Mouse (Mus musculus) CH12F3 (cell line): ENCODE results near the gene Fez2.

Experiments
- in situ Hi-C: fragments of 300-500 bp; cut with MboI; formaldehyde crosslinking; loops from 2 replicates; pipeline ENCODE4 v1.14.3; 2020; ENCODE audit warnings: low sequenced_read_pairs

Gene Fez2

DNA sequence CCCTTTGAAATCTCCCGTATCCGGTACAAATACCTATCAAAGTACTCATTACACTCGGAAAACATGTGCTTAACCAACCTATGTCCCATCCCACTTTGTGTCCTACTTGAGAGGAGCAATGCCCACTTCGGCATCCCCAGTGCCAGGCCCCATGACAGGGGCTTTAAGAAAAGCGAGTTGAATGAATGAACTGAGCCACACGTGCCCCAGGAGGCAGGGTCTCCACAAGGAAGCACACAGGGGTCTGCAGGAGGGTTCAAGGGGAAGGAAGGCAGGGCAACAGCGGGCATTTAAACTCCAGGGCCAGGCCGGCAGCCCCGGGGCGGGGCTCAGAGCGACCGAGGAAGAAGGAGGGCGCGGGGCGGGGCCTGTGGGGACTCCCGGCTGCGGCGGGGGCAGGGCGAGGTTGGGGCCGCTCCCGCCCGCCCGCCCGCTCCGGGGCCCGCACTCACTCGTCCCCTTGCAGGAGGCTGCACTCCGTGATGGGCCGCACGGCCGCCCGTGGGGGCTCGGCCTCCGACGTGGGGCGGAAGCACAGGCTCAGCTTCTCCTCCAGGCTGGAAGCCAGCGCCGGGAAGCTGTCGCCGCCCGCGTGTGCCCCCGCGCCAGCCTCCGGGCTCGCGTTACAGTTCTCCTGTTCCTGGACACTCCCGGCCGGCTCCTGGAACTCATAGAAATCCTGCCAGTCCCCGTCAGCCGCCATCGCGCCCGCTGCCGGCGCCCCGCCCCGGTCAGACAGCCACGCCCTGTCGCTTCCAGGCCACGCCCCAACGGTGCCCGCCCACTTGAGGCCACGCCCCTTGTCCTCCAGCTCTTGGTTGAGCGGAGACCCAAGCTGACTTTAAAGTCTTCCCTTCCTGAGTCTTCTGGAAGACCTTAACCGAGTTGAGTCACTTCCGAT, at the start of gene Fez2:
Gene Fez2 (minus strand): TSS at position 772 of the 901 bp plus-strand sequence.
- in situ Hi-C loops, result no loop called here

DNA sequence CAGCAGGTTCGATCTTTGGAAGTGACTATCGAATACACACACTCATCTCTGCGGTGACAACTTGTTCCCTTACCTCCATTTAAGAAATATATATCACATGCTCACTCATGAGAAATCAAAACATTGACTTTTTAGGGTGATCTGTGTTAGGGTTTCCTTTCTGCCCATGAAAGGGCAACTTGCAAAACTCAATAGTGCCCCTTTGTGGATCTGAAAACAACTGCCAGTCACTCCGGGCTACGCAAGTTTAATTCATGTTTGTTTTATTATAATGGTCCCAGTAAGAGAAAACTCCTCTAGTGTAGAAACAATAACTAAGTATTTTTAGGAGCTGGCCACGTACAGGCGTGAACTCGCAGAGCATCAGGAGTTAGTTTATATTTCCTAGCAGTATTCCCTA, 47.5 kb upstream of the Fez2 start:
- in situ Hi-C loops, result no loop called here

DNA sequence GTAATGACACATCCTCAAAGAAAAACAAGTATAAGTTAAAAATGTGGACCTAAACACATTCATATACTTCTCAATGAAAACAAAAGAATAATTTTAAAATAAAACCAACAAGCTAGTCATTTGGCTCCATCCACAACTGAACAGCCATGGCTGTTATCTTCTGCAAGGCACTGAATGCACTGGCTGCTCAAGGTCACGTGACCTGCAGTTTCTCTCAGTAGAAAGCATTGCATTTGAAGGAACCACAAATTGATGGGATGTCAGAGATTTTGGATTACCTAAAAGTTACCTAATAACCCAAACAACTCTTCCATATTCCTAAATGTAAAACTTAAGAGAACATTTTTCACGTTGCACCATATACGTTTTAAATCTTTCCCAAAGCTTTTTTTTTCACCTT, 47.1 kb upstream of the Fez2 start:
- in situ Hi-C loops, result no loop called here

DNA sequence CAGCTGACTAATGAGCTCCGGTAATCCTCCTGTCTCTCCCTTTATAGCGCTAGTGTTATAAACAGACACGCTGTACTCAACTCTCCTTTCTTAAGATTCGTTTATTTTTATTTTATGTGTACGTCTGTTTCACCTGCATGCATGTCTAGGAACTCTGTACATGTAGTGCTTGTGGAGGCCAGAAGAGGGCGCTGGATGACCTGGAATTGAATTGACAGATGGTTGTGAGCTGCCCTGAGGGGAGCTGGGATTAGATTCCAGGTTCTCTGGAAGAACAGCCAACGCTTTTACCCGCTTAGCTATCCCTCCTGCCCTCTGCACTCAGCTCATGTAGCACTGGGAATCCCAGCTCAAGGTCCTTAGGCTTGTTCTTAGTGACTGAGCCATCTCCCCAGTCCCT, 42.2 kb upstream of the Fez2 start:
- in situ Hi-C loops, result no loop called here

DNA sequence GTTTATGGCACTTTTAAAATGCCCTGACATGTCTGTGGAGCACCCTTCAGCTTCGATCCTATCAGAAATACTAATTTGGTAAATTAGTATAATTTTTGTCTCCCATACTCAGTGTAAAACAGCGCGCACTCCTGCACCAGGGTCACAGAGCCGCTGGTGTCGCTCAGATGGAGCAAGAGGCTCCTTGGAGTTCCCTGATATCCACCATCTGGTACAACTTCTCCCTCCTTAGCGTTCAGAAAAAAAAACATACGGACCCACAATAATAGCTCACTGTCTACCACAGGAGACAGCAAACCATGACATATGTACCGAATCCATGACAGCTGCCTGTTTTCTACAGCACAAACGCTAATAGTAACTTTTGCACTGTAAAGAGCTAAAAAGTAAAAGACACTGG, 37.6 kb upstream of the Fez2 start:
- in situ Hi-C loops, result no loop called here

DNA sequence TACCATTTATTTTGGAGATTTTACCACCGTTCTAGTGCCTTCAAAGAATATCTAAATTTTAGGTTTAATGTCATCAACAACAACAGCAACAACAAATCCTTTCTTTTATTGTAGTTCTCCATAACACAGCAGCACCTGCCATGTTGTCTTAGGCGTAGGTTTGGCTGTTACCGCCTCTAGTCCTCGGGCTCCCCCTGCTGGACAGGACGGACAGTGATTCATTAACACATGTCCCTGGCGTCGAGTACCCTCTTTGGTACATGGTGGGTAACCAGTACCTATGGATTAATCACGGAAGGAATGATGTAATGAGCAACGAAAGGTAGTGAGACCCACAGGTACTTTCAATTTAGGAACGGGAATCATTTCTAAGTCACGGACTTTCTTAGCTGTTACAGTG, 37.2 kb upstream of the Fez2 start:
- in situ Hi-C loops, result no loop called here

DNA sequence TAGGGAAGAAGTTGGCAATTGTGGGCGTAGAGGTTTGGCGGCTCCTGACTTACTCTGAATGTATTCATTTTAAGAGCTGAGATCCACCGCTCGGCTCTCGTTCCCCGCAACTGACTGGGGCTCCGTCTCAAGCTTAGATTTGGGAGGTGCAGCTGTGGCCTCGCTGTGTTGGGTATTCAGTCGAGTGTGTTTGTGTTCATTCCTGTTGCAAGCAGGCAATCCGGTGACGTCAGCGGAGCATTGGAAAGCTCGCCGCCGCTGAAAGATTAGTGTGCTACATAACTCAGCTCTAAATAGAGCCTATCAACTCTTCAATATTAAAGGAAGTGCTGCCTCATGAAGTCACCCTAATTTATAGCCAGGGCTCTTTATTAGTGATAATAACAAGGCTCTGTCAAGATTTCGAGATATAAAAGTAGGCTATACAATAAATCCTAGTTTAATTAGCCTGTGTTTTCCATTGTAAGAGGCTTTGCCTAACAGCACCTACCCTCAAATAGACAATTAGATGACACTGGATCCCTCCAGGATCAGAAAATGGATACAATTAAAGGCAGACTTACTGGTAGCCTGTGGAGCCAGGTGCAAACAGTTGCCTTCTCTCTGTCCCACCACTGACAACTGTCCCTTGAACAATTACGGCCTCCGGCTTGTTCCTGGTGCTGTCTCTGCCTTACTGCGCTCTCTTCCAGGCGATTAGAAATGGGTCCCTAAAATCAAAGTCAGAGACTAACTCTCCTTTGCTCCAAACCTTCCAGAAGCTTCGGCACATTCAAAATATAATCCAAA, 36.4 kb upstream of the Fez2 start:
- in situ Hi-C loops, result no loop called here

DNA sequence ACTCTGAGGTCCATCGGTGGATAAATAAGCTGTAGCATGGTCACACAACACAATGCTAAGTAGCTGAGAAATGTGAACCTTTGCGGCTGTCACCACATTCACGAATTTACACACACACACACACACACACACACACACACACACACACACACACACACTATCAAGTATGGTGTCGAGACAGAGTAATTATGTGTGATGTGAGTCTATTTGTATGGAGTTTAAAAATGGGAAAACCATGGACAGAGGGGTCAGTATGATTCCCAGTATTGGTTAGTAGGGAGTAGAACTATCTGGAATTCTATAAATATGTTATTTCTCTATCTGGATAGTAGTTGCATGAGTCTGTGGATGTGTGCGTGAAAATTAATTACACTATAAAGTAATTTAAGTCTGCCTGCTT, 35.6 kb upstream of the Fez2 start:
- in situ Hi-C loops, result no loop called here

DNA sequence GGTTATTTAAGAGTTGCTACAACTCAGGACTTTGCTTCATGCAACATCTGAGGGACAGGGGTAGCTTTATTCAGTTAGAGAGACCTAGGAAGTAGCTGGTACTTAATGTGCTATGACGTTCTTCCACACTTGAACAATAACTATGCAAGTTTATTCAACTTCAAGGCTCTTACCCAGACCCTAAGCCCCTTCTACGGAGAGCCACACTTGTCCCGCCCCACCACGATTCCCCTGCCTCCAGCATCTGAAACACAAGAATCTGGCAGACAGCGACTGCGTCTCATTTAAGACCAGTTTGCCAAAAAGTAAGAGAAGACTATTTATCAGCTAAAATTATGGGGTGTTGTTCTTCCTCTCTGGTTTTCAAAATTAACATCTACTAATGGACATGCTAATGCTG, 33.9 kb upstream of the Fez2 start:
- in situ Hi-C loops, result no loop called here

DNA sequence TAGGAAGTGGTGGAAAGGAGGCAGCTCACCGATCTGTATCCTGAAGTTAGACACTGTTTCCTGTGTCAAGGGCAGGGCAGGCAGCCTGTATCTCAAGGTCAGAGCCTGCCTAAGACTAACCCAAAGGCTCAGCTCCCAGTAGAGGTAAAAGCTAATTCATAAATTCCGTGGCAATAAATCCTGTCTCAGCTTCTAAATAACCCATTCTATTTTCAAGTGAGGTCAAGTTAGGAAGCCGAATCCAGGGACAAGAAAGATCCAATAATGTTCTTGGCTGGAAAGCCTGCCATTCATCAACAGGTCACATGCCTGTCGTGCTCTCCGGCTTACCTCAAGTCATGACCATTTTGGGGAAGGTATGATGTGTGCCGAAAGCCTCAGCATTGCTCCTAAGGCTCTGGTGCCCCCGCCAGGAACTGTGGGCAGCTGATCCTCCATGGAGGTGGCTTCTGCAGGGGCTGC, 33.4 kb upstream of the Fez2 start:
- in situ Hi-C loops, result no loop called here

DNA sequence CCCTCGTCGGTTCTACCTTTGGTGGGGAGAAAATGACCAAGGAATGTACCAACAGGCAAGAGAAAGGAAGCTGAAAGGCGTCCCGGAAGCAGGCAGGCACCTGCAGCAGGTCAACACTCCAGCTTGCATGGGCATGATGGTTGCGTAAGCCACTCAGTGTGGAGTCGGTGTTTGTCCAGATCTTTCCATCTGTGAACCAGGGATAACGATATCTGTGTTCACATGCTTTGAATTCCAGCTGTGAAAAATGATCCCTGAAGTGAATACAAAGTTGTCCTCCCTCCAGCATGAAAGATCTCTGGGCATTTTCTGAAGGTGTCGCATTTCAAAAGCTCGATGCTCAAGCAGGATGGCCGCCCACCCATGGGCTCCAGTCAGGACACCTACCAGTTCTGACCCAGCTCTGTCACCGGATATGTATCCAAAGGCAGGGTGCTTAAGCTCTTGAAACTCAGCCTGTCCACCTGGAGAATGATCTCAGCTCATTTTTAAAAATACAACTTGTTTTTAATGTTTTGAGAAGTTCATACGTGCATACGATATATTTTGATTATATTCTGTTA, 31.8 kb upstream of the Fez2 start:
- in situ Hi-C loops, result no loop called here

DNA sequence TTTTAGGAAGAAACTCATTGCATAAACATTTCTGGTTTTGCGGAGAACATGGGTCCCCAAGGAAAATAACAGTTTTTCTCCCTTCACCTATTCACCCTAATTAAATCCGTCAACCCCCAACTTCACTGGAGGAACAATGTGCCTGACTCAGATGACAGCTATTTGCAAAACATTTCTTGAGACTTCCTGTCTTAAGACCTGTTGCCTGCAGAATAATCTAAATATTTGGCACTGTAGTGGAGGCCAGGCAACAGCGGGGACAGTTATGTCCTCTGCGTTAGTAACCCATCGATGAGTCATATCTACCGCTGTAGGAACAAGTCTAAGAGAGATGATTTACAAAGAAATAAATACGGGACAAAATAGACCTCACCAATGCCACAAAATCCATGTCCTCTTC, 26.9 kb upstream of the Fez2 start:
- in situ Hi-C loops, result no loop called here

DNA sequence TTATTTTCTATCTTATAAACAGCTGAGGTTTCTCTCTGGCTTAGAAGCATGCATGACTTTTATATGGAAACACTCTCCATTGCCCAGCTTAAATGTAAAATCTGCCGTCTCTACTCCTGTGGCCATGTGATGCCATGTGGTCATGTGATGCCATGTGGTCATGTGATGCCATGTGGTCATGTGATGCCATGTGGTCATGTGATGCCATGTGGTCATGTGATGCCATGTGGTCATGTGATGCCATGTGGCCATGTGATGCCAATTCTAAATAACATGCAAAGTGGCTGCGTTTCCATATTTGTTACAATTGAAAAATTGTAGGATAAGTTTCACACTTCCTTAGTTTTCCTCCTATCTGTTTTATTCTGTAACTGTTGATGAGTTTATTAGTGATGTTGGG, 22.8 kb upstream of the Fez2 start:
- in situ Hi-C loops, result no loop called here

DNA sequence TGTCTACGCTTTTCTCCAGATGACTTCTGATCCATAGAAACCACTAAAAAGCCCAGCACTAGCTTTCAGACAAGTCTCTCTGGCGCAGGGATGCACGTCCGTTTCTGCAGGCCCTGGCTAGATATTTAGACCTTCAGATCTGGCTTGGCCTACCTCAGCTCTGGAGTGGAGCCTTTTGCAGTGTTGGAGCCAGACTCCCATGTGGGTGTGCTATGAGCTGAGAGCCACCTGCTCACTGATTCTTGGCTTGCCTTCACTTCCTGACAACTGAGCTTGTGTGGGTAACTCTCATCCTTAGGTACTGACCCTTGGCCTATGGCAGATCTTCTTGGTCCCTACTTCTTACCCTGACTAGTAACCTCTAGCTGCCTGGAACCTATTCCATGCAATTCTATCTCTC, 19.2 kb upstream of the Fez2 start:
- in situ Hi-C loops, result loop anchor here (5.0 kb wide), 1 partner anchor 240 kb away; no protein-coding TSS in a partner anchor

DNA sequence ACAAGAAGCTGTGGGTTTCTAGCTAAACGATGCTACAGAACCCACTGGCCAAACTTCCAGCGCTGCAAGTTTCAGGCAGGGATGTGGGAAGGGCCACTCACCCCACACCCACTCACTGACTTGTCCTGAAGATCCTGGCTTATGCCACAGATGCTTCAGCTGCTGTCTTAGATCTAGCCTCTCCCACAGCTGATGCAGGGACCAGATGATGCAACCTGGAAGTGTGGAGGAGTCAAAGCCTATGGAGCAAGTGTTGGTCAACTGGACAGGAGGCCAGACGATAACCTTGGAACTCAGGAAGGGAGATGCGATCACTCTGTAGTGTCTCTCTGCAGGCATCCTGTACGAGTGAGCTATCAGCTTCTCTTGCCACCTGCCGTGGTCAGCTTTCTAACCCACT, 17.7 kb upstream of the Fez2 start:
- in situ Hi-C loops, result loop anchor here (5.0 kb wide), 1 partner anchor 238 kb away; no protein-coding TSS in a partner anchor

DNA sequence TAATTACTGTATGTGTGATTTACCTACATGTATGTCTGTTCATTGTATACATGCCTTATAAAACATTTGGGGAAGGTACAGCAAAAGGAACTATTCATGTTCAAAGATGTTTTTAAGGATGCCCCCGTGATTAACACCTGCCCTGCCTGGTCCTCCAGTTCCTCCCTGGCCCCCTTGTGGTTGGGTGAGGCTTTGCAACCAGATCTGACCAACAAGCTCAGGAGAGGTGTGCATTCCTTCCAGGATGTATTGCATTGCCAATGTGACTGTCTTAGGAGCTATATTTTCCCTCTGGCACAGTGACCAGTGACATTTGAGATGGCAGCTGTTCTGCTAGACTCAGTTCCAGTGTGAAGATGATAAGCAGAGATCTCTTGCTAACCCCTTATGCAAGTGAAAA, 16.8 kb upstream of the Fez2 start:
- in situ Hi-C loops, result loop anchor here (5.0 kb wide), 1 partner anchor 237 kb away; no protein-coding TSS in a partner anchor

DNA sequence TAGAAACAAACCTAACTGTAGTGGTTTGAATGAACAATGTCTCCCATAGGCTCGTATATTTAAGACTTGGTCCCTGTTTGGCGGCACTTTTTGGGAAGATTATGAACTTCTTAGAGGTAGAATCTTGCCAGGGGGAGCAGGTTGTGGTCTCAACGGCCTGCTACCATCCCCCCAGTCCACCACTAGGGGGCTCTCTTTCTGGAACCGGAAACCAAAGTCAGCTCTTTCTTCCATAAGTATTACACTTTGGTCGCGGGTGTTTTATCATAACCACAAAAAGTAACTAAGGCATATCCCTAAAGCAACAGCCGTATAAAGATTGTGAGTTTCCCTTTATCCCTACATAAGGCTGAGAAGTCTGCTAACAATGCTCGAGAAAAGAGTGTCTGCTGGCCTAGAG, 12.4 kb upstream of the Fez2 start:
- in situ Hi-C loops, result no loop called here

DNA sequence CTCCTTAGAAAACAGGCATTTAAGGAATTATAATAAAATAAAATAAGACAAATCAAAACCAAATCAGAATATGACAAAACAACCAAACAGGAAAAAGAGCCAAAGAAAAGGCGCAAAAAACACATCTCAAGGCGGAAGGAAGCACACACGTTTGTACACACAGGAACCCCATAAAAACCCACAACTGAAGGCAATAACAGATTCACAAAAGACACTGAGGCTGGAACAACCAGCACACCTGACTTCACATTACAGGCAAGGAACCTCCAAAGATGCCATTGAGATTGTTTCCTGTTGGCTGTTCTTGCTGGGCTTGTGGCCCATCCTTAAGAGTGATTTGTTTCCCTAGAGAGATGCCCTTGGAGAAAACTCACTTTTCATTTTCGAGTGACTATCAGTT, 11.1 kb upstream of the Fez2 start:
- in situ Hi-C loops, result no loop called here

DNA sequence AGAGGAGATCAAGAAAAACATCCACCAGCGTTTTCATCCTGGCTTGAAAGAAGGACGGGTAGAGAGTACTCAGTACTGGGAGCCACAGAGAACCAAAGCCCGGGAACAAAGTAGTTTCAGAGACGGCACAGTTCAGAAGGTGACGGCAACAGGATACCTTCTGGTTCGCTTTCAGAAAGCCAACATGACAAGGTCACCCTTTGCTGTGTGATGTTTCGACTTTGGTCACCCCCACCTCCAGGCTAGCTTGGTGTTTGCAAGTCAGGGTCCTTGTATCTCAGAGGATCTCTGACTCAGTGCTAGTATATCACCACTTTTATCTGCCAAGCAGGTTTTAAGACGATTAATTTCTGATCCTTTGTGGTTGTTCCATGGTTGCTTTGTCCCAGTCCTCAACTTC, 7.1 kb upstream of the Fez2 start:
- in situ Hi-C loops, result no loop called here

DNA sequence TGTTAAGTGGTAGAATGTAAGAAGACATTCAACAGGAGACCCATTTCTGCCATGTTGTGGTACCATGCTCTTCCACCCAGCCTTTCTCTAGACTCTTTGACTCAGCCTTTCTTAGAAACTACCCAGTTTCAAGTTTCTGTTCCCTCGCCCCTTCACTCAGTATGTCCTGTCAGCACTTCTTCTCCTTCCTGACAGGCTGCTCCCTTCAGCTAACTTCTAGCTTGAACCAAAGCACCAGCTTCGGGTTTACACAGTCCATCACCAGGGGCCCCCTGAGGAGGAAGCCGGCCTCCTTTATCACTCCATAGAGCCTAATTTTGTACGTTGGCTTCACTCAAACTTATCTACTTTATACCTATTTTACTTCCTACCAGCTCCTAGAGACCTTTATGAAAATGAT, 1.3 kb upstream of the Fez2 start:
- in situ Hi-C loops, result no loop called here

DNA sequence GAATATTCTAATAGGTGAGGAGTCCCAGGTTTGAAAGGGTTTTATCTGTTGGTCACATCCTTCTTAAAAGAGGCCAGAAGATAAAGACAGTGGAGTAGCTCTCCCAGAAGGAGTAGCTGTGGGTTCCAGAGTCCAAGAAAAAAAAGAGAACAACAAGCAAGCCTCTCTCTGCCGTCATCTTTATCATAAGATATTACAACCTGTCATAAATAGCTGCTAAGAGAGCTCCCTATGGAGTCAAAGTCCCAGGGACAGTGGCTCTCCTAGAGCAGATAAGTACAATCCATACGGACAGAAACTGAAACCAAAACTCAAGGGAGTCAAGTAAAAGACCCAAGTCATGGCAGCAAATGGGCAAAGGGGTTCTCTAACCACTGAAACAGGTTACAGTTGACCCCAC, 2.7 kb downstream of the Fez2 start:
- in situ Hi-C loops, result no loop called here

DNA sequence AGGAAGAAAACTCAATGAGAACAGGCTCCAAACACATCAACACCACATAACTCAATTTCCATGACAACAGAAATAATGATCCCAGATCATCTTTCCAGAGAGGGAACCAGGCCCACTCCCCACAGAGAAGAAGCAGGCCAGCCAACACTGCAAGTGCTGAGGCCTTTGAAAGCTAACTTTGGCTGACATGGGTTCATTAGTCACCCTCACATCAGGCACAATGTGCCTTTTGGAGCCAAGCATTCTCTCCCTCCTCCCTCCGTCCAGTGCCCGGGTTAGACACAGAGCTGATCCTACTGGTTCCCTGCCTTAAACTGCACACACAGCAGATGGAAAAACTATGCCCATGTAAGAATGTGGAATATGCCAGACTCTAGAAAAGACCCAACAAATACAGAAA, 8.1 kb downstream of the Fez2 start:
- in situ Hi-C loops, result no loop called here
